Mouse (Mus musculus) duodenum, adult 2 months (tissue): ENCODE data around the gene Vmn1r215. TPM values are rescaled to one million over a fixed set of nuclear protein-coding genes. Genes with fewer than 3 reads are reported as not detected.

Source experiments
- polyA plus RNA-seq: library from polyadenylated mRNA; depleted of rRNA; stranded (reverse); fragments of >200 nt; gene quantifications from 2 replicates; pipeline ENCODE4 v1.2.3, GENCODE M21; 2012; ENCODE audit warnings: low replicate concordance; rRNA removed

The Vmn1r215 gene
- polyA plus RNA-seq = not detected in 2 replicates

DNA sequence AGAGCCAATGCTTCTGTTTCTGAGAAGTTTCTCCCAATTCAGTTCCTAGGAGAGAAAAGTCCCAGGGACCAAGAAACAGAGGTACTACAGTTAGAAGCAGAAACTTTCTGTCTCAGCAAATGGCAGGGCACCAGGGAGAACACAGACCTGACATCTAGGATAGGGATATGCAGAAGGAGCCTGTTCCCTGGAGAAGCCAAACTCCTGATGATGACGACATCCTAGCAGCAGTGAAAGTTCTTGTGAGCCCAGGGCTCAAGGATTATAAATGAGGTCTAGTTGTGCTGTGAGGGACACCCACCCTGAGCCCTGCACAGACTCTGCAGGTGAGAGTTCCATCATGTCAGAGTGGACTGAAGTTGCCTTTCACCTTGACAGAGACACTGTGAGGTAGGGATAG is at the start of gene Vmn1r215:
TSS of gene Vmn1r215 (plus strand) at position 301 of the 400 bp plus-strand sequence.

DNA sequence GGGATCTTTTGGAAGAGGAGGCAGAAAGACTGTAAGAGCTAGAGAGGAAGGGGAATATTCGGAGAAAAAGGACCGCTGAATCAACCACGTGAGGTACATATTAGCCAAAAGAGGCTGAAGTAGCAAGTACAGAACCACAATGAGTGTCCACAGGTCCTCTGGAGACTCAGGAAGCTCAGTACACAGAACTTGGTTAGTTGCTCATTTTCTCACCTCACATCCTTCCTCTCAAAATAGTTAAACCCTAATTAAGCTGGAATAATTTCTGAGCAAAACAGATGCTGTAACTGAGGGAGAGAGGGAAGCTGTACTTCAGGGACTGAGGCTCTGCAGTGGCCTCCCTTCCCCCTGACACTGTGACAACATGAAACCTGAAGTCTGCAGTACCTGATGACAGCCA is 37.7 kb upstream of the Vmn1r215 start, which contains the start of gene Vmn1r214:
TSS of gene Vmn1r214 (plus strand) at position 301 of the 400 bp plus-strand sequence.

DNA sequence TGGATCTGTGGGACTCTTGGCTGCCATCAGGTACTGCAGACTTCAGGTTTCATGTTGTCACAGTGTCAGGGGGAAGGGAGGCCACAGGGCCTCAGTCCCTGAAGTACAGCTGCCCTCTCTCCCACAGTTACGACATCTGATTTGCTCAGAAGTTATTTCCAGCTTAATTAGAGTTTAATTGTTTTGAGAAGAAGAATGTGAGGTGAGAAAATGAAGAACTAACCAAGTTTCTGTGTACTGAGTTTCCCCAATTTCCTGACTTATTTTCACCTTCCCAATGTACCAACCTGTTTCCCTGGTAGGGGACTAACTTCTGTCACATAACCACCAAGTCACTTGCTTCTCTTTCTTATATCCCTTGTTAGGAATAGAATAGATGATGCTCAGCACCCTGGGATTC is 50.3 kb downstream of the Vmn1r215 start, which contains the start of gene Vmn1r217:
TSS of gene Vmn1r217 (minus strand) at position 101 of the 400 bp plus-strand sequence.

Other genes with a start within 250 kb of the Vmn1r215 start
- not detected in 2 replicates for gene Vmn1r210, start 236.7 kb upstream of the Vmn1r215 start, polyA plus RNA-seq
- gene Vmn1r211, start 210.5 kb upstream of the Vmn1r215 start, polyA plus RNA-seq = not detected in 2 replicates
- gene Vmn1r212, start 183.8 kb upstream of the Vmn1r215 start, polyA plus RNA-seq = not detected in 2 replicates
- gene Vmn1r213, start 60.4 kb upstream of the Vmn1r215 start, polyA plus RNA-seq = not detected in 2 replicates
- gene Vmn1r214, start 37.6 kb upstream of the Vmn1r215 start, polyA plus RNA-seq = not detected in 2 replicates
- not detected in 2 replicates for gene Vmn1r217, start 50.2 kb downstream of the Vmn1r215 start, polyA plus RNA-seq
- not detected in 2 replicates for gene Vmn1r218, start 65.1 kb downstream of the Vmn1r215 start, polyA plus RNA-seq
- not detected in 2 replicates for gene Vmn1r219, start 91.3 kb downstream of the Vmn1r215 start, polyA plus RNA-seq
- not detected in 2 replicates for gene Vmn1r220, start 120.0 kb downstream of the Vmn1r215 start, polyA plus RNA-seq
- gene Vmn1r221, start 146.1 kb downstream of the Vmn1r215 start, polyA plus RNA-seq = not detected in 2 replicates
- not detected in 2 replicates for gene Vmn1r222, start 167.9 kb downstream of the Vmn1r215 start, polyA plus RNA-seq
- not detected in 2 replicates for gene Vmn1r223, start 179.1 kb downstream of the Vmn1r215 start, polyA plus RNA-seq